Mouse (Mus musculus) testis, adult 2 months (tissue): ENCODE results near the gene Tecpr2.
A peak's percentile ranks its signal among the peaks of the same experiment; 100 is the strongest.

Source experiments
- CTCF ChIP-seq: fragments of 200-500 bp; IDR thresholded peaks from 2 replicates; pipeline ENCODE4 v1.5.1; 2012; ENCODE audit warnings: low read depth, mild to moderate bottlenecking, inconsistent platforms, low read length, moderate library complexity; ENCODE audit not compliant: control insufficient read depth, insufficient read depth, insufficient replicate concordance
- POLR2A ChIP-seq: fragments of 200-500 bp; IDR thresholded peaks from 2 replicates; pipeline ENCODE4 v1.6.1; 2012; ENCODE audit warnings: low read depth, mild to moderate bottlenecking, inconsistent platforms, low read length, moderate library complexity; ENCODE audit not compliant: control insufficient read depth

- TF ChIP-seq CTCF, result no peak
- TF ChIP-seq POLR2A, result peak; percentile 68
Measured at GRCm38 (mm10) chr12:110850010-110850928, 38.8 kb upstream of the Tecpr2 start, which contains the start of gene Zfp839.
